Mouse (Mus musculus): ENCODE measurements at regions not wholly inside any gene's neighbourhood (a gene's known extent, or its start where the extent isn't known, plus 50 kb on each side); places are given as distances from the start of the nearest gene placed in this dataset.

GRCm38 (mm10) chr6:100096393-100097125 lies 190.7 kb downstream of the Rybp start:
- DNase-seq: peak; percentile 32

DNA sequence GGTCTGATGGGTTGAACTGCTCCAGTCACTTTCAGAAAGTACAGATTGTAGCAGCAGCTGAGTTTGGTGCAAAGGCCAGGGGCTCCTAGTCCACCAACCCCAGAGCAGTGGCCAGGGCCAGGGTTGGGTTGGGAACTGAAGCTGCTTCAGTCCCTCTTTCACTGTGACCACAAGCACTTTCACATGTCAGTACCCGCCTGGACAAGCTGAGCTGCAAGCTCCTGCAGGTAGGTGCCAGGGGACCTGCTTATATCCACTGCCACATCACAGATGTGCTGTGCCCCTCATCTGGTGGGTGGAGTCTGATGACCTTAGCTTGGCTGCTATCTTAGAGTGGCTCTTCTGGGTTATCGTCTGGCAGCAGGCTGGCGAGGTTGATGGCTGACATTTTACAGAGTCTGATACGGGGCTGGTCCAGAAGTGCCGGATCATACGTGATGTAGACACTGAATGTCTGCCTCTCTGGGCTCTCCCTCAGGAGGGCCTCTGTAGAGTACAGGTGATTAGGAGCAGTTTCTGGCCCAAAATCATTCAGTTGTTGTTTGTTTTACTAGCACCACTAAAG lies 192.6 kb downstream of the Rybp start:
- DNase-seq: no peak

DNA sequence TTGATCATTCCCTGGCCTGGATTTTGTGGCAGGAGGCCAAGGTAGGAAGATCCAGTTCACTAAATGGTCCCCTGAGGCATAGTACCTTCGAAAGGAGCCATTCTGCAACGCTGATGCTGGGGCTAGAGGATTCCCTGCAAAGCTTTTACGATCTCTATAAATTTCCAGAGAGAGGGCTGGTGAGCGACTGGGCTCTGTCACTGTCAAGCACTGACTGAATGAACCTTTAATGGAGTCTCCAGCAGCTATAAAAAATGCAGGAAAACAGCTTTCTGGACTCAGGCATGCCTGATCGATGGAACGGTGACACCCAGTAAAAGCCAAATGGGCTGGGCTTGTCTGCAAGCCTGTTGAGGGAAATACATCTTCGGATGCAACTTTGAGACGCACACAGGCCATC lies 194.4 kb downstream of the Rybp start:
- DNase-seq: no peak

GRCm38 (mm10) chr6:100091815-100092214 lies 195.5 kb downstream of the Rybp start:
- DNase-seq: no peak

DNA sequence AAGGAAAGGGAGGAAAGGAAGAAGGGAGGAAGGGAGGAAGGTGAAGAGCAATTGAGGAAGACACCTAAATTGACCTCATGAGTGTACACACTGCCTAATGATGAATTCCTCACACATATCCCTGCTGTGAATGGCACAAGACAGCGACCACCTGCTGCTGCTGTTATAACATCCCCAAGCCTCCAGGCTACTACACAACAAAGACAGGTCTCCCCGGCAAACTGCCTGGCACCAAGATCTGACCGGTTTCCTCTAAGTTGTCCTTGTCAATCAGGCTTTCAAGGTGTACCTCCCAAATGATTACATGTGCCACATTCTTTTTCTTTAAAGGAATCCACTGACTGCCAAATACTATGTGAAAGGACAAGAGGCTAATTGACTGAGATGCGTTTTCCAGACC lies 198.7 kb downstream of the Rybp start:
- DNase-seq: no peak

GRCm38 (mm10) chr6:100086807-100087206 lies 200.5 kb downstream of the Rybp start:
- no peak for DNase-seq

GRCm38 (mm10) chr6:100085981-100086380 lies 201.3 kb downstream of the Rybp start:
- no peak for DNase-seq

DNA sequence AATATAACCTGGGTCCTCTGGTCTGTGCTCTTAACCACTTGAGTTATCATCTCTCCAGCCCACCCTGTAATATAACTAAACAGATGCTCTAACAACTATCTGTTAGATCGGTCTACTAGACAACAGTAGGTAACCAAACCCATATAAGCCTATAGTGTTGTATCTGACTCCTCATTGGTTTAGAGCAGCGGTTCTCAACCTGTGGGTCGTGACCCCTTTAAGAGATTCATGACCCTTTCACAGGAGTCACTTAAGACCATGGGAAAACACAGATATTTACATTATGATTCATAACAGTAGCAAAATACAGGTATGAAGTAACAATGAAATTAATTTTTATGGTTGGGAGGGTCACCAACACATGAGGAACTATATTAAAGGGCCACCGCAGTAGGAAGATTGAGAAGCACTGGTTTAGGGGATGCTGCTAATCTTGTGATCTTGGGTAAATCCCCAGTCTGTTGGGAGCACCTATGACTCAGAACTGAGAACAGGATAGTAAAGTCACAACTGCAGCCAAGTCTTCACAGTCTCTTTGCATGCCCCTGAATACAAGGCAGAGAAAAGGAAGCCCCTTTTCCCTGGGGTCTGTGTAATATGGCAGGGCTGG lies 203.3 kb downstream of the Rybp start:
- DNase-seq: no peak

DNA sequence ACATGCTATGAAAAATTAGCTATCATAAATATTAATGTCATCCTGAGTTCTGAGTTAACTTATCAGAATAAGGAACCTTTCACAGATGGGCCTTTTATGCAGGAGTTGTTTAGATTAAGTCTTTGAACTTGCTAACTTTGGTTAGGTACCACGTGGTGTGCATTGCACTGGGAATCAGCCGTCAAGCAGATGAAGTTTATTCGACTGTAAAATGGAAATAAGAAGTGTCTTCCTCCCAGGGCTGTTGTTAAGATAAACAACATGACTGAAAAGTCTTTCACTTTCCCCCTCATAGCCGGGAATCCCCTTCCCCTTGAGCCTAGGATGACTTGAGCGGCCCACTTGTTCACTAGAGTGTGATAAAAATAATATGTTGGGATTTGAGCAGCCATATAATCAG lies 204.2 kb downstream of the Rybp start:
- DNase-seq: no peak

DNA sequence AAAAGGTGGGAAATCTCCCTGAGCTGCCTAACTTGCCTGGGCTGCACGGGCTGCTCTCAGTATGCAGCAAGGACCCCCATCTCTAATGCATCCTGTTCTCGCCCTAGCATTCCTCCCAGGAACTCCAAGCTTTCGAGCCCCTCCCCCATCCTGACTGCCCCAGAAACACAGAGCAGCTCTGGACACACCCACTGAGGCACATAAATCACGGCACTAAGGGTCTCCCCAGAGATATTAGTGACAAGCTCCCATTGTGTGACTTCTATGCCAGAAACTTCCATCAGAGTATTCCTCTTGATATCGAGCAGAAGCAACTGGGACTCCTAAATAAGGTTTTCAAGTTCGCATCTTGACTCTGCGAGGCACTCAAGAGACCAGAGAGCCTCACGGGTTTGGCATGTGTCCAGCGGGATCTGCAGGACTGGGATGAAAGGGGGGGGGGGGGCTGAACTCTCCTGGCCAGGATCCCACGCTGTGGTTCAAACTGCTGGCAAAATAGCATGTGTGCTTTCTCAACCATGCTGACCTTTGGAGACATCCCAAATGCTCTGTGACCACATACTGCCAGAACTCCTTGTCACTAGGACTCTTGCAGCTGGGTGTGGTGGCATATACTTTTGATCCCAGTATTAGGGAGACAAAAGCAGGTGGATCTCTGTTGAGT lies 212.5 kb downstream of the Rybp start:
- DNase-seq: peak; percentile 86

- peak; percentile 15 for DNase-seq
These were observed 214.9 kb downstream of the Rybp start for GRCm38 (mm10) chr6:100072261-100072968.

DNA sequence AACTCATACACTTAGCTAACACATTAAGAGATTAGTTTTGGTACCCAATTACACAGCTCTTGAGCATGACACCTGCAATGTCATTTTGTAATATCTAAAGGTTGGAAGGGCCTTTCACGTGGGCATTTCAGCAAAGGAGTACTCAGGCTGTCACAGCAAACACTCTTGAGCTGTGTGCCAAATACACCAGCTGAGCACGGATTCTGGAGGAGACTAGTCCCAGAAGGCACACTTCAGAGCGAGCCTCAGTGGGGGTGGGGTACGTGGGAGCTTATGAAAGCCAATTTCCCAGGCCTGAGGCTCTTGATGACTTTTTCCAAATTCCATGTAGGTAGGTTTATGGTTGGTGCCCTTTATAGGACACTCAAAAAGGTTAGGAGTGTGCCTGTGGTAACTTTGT lies 218.1 kb downstream of the Rybp start:
- no peak for DNase-seq

GRCm38 (mm10) chr6:100067273-100067672 lies 220.0 kb downstream of the Rybp start:
- no peak for DNase-seq

GRCm38 (mm10) chr6:100065586-100065985 lies 221.7 kb downstream of the Rybp start:
- no peak for DNase-seq

DNA sequence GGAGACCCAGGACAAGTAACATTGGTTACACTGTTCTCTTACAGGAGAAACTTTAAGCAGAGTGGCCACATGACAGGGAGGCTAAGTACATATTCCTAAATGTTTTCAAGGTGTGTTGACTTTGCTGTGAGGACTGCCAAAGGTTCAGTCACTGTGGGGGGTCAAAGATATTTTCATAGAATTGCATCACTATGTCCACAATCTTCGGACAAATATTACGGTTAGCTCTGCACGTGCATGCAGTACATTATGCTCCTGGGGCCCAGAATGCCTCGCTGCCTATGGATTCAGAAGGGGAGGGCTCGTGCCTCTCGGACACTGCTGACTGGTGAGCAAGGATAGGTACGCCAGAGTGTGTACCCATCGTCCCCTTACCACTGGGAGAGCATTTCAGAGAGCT lies 224.3 kb downstream of the Rybp start:
- DNase-seq: no peak

- peak; percentile 78 for DNase-seq
These were observed 227.5 kb downstream of the Rybp start for GRCm38 (mm10) chr6:100059803-100060202.

DNA sequence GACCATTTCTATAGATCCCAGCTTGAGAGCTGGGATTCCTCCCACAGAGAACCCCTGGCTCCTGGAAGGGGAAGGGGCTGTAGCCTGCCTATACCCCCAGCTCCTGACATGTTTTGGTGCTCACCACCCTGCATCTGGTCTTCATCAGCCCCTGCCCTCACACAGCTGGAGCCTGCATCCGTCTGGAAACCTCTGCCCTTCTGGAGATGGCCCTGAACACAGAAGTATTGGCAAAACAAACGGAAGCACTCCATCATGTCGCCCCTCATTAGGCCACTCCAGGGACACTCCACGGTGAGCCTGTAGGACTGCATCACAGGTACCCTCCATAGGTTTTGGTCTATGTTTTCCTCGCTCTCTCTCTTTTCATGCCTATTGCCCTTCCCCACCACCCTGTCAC lies 231.3 kb downstream of the Rybp start:
- no peak for DNase-seq

DNA sequence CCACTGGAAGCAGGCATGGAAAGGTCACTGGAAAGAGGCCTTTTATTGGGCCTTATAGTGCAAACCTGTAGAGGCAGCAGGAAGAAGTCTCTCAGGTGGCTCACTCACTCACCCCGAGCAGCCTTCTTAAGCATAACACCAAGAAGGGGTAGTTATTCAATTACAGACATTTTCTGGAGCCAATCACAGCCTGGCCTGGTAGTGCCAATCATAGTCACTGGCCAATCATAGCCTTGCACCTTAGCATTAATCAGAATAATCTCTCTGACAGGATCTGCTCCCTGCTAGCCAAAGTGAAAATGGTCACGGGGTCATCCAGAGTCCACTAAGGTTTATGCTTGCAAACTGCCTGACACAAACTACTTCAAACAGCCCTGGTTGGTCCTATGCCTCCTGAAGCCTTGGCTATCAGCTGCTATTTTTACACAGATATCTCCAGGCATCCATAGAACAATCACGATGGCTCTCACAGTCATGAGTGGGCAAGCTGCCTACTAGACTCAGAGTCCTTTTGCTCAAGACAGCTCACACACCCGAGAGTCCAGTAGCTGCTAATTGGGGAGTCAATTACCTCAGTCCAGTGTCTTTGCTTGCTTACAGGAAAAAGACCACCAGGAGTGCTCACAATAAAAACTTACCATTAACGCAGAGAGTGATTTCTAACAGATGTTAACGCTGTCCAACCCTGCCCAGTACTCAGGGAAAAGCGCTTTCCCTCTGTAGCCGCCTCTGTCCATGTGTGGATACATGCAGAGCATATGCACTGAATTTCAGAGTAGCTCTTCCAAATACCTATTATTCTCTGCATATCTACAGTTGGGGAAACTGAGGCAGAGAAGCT lies 234.1 kb downstream of the Rybp start:
- peak; percentile 30 for DNase-seq

DNA sequence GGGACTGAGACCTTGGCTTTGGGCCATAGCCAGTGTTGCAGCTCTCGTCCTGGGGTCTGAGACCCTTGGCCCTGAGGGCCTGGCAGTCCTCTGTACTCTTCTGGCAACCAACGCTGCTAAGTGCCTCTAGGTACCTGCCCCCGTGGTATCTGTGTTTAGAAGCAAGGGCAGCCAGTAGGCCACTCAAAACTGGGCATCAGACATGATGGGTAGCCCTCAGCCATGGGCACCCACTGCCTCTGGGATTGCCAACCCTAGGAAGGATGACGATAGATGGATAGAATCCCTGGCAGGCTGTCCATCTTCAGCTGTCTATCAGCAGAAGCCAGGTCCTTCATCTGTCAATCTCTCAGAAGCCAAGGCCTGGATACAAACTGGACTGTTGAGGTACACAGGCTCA lies 234.9 kb downstream of the Rybp start:
- DNase-seq: no peak

DNA sequence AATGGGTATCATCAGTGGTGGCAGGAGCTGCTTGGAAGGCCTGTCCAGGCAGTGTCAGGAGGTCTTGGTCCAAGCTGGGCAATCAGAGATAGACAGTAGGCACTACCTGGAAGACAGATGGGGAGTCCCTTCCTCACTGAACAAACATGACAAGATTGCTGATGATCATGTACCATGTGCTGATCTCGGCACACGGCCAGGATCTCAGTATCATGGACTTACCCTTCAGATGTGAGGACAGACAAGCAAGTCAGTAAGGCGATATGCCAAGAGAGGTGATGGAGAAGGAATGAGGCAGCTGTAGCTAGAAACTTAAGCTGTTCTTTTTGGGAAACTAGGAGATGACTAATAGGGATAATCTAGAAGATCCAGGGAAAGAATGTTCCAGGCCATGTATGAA lies 238.2 kb downstream of the Rybp start:
- no peak for DNase-seq

DNA sequence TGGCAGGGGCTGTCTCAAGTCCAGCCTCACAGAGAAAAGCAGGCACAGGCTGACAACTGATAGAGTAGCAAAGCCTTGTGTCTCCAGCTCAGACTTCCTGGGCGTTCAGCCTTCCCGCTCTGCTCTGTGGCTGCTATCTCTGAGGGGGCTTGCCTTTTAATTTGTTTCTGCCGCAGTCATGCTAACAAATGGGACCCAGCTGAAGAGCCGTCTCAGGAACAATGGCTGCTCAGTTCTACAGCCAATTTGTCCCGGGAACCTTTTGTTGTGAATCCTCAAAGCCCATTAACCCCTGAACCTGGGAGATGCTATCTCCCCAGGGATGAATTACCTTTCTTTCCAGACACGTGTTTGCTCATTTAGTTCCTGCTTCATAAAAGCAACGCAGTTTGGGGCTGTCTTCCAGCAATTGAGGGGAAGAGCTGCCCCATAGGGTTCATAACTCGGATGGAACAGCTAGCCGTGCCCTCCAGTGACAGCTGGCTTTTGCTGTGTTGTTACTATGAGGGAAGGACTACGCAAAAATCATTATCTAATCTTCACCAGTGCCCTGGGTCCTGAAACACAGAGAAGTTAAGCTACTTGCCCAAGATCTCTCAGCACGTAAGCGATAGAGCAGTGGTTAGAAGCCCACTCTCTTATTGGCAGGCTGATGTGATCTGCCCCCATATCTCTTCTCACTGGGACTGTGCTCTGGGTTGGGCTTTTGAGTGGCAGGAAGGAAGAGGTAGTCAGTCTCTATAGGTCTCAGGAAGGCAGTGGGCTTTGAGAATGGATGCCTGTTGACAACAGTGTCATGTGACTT lies 240.9 kb downstream of the Rybp start:
- no peak for DNase-seq
